Mouse (Mus musculus) left cerebral cortex, adult 2 months (tissue): ENCODE results near the gene Gcnt3. TPM values are rescaled to one million over a fixed set of nuclear protein-coding genes. Genes with fewer than 3 reads are reported as not detected.
A peak's percentile ranks its signal among the peaks of the same experiment; 100 is the strongest.

ENCODE experiments used
- DNase-seq, 2 experiments: peaks; one replicate each; pipeline ENCODE4 v3.0.0; 2021 to 2022; ENCODE audit warnings: low spot score in 2 of 2, mixed read lengths in 1 of 2; ENCODE audit errors: extremely low spot score in 1 of 2
- H3K27ac ChIP-seq: fragments of 200-600 bp; 2 replicates; pipeline ENCODE4 v1.8.1; 2022
- H3K4me3 ChIP-seq: fragments of 200-600 bp; 2 replicates; pipeline ENCODE4 v1.8.1; 2022
- CTCF ChIP-seq: fragments of 200-600 bp; IDR thresholded peaks from 2 replicates; pipeline ENCODE4 v1.8.1; 2022; ENCODE audit warnings: antibody characterized with exemption, mild to moderate bottlenecking, moderate library complexity
- intact Hi-C: fragments of 180-260 bp; cut with DNase I; formaldehyde crosslinking; loops from one replicate; pipeline ENCODE4 v1.15.1; 2025
- long read RNA-seq, 2 experiments: library from polyadenylated mRNA; stranded (forward); transcript quantifications; one replicate each; pipeline ENCODE4 v2.0.0; 2021; ENCODE audit warnings: borderline mapping rate in 2 of 2
- total RNA-seq, 2 experiments: library from RNA; stranded (reverse); gene quantifications; 2 replicates each; pipeline ENCODE4 v1.2.3; 2021

Gene Gcnt3
- not detected for total RNA-seq
- long read RNA-seq, experiment 1, result 0 reads
- long read RNA-seq, experiment 2, result 0 reads

DNA sequence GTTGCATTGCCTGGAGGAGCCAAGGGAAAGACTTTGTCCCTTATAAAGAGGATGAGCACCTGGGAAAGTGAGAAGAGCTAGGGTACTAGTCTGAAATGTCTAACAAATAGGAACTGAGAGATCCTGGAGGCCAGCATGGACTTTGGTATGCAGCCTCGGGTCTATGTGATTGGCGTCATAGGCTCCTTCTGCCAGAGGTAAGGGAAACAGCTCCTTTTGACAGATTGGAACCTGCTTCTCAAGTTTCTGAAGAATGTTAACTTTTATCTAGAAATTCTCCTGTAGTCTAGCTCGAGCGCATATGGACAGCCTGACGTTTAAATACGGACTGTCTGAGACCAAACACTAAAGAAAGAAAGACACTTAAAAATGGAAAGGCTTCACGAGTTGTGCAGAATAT, at the start of gene Gcnt3:
Gene Gcnt3 (minus strand): TSS at position 101 of the 400 bp plus-strand sequence.
- no peak within 1 kb of the TSS for H3K27ac ChIP-seq
- no peak for DNase-seq
- no peak for TF ChIP-seq CTCF
- intact Hi-C loops, result no loop called here
- H3K4me3 ChIP-seq, result no peak within 1 kb of the TSS

DNA sequence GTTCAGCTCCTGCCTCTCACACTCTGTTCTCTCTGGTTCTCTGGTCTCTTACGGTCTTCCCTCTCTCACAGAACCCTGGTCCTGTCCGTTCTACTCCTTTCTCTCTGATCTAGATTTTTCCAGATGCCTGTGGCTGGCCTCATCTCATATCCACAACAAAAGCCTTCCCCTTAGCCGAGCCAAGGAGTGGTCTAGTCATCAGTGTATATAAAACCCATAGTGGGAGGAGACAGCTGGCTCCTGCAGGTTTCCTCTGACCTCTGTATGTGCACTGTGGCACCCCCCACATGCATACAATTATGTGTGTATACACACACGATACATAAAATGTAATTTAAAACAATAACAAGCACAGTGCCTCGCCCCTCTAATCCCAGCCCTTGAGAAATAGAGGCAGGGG, 49.5 kb upstream of the Gcnt3 start:
- Histone ChIP-seq H3K4me3 (no peak overlapping the region), H3K27ac (no peak overlapping the region)
- no peak for TF ChIP-seq CTCF
- no peak for DNase-seq
- intact Hi-C loops, result loop anchor here (10.0 kb wide), 1 partner anchor 417 kb away; the partner anchor contains the start of gene Rnf111

DNA sequence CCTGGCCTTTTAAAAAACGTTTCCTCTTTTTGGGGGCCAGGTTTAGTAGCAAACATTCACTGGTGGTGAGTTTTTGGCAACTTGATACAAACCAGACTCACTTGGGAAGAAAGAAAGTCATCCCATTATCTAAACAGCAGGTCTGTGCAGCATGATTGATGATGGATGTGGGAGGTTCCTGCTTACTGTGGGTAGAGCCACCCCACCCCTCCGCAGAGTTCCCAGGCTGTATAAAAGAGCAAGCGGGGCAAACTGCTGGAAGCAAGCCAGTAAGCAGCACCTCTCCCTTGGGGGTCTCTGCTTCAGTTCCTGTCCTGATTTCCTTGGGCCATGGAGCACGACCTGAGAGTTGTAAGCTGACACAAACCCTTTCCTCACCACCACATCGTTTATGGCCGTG, 48.2 kb upstream of the Gcnt3 start:
- TF ChIP-seq CTCF, result no peak
- intact Hi-C loops, result loop anchor here (10.0 kb wide), 1 partner anchor 419 kb away; the partner anchor contains the start of gene Rnf111
- no peak overlapping the region for H3K27ac ChIP-seq
- no peak overlapping the region for H3K4me3 ChIP-seq
- no peak for DNase-seq

DNA sequence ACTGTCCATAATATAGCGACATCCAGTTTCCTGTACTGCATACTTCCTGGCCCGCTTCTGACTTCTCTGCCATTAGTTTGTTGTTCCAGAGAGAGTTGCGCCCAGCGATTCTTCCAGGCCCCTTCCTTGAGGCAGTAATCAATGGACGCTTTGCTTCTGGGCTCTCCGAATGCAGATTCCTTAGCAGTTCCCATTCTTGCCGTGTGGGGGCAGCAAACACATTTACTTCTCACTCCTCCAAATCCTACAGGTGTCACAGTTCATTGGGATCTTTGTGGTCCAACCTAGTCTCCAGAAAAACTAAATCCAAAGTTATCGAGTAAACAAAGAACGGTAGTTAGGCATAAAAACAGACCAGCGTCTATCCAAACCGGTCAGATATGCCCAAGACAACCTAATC, 46.2 kb upstream of the Gcnt3 start:
- Histone ChIP-seq H3K27ac (no peak overlapping the region), H3K4me3 (no peak overlapping the region)
- TF ChIP-seq CTCF, result peak; percentile 84
- intact Hi-C loops, result loop anchor here (5.0 to 10.0 kb wide), 2 partner anchors 67 to 421 kb away; partner anchors contain the start of gene Rnf111
- DNase-seq, result peak; percentile 63 to 76

- intact Hi-C loops, result loop anchor here (5.0 to 10.0 kb wide), 2 partner anchors 65 to 422 kb away; partner anchors contain the start of gene Rnf111
- no peak for TF ChIP-seq CTCF
- H3K4me3 ChIP-seq, result no peak overlapping the region
- no peak overlapping the region for H3K27ac ChIP-seq
- DNase-seq, result no peak
Observed at GRCm38 (mm10) chr9:70082357-70083204, 44.7 kb upstream of the Gcnt3 start.

GRCm38 (mm10) chr9:70081767-70082166, 43.9 kb upstream of the Gcnt3 start:
- no peak for DNase-seq
- TF ChIP-seq CTCF, result no peak
- intact Hi-C loops, result loop anchor here (5.0 to 10.0 kb wide), 2 partner anchors 64 to 423 kb away; partner anchors contain the start of gene Rnf111
- H3K27ac ChIP-seq, result no peak overlapping the region
- no peak overlapping the region for H3K4me3 ChIP-seq

DNA sequence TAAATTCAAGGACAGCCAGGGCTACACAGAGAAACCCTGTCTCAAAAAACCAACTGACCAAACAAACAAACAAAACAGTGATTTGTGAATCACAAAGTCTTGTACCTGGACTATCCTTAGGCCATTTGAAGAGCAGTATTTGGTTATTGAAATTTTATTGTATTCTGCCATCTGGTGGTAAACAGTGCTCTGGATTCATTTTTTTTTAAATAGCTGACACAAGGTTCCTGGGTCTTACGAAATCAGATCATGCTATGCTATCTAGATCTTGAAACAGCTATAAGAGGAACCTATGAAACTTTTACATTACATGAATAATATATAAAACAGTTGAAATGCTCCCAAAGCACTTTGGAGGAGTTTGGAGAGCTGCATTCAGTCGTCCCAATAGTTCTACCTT, 43.1 kb upstream of the Gcnt3 start:
- no peak overlapping the region for H3K4me3 ChIP-seq
- intact Hi-C loops, result loop anchor here (5.0 to 10.0 kb wide), 2 partner anchors 64 to 424 kb away; partner anchors contain the start of gene Rnf111
- DNase-seq, result no peak
- peak; percentile 43 for TF ChIP-seq CTCF
- H3K27ac ChIP-seq, result no peak overlapping the region

DNA sequence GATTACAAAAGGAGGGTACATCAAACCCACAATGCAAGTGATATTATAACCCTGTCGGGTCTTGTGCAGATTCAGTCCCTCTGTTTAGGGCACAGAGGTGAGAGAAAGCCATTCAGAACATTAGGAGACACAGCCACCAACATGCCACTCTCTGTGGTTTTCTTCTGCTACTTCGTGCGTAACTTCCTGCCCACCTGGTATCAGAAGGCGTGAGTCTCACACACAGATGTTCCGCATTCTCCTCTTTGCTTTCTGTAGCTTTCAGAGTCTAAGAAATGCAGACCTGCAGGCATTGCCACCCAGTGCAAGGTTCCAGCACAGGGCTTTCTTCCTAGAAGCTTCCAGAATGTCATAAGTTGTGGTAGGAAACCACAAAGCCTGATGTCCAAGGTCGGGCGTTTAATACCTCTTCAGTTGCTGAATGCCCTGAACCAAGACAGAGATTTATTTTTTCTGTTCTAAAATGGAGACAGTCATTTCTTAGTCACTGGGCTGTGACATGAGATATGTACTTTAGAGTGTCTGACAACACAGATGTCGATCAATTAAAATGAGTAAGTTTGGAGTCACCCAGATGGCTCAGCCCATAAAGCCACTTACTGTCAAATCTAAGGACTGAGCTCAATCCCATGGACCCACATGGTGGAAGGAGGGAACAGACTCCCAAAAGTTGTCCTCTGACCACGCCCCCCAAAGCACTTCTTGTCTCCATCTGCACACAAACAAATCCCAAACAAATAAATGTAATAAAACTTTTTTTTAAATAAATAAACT, 42.3 kb upstream of the Gcnt3 start:
- no peak for TF ChIP-seq CTCF
- DNase-seq, result no peak
- Histone ChIP-seq H3K27ac (no peak overlapping the region), H3K4me3 (no peak overlapping the region)
- intact Hi-C loops, result loop anchor here (5.0 to 10.0 kb wide), 2 partner anchors 63 to 425 kb away; partner anchors contain the start of gene Rnf111

- no peak overlapping the region for H3K4me3 ChIP-seq
- H3K27ac ChIP-seq, result no peak overlapping the region
- no peak for DNase-seq
- intact Hi-C loops, result no loop called here
- TF ChIP-seq CTCF, result no peak
Observed at GRCm38 (mm10) chr9:70078034-70078433, 40.1 kb upstream of the Gcnt3 start.

GRCm38 (mm10) chr9:70077170-70077569, 39.3 kb upstream of the Gcnt3 start:
- TF ChIP-seq CTCF, result no peak
- no peak for DNase-seq
- intact Hi-C loops, result no loop called here

DNA sequence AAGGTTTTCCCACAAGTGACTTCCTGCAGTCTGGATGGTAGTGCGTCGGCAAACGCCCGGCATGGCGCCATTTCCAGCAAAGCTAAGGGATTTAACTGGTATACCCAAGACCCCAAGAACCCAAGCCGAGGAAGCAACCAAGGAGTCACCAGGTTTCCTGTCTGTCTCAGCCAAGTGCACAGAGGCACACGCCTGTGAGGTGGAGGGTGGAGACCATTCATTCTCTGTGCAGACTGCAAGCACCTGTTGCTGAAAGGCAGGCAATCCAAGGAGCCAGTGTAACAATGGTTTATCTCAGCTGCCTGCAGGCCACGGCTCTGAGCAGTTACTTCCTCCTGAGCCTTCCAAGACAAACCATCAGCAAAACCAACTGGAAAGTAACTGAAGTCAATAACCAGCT, 34.5 kb upstream of the Gcnt3 start:
- Histone ChIP-seq H3K27ac (no peak overlapping the region), H3K4me3 (no peak overlapping the region)
- no peak for TF ChIP-seq CTCF
- DNase-seq, result no peak
- intact Hi-C loops, result loop anchor here (5.0 kb wide), 1 partner anchor 45 kb away; no protein-coding TSS in a partner anchor

More at GRCm38 (mm10) chr9:70077170-70077569, 39.3 kb upstream of the Gcnt3 start:
- Histone ChIP-seq H3K4me3 (no peak overlapping the region), H3K27ac (no peak overlapping the region)

- DNase-seq, result no peak
- H3K27ac ChIP-seq, result no peak overlapping the region
- intact Hi-C loops, result loop anchor here (5.0 kb wide), 1 partner anchor 43 kb away; no protein-coding TSS in a partner anchor
- TF ChIP-seq CTCF, result no peak
- H3K4me3 ChIP-seq, result no peak overlapping the region
Observed at GRCm38 (mm10) chr9:70069961-70070435, 32.1 kb upstream of the Gcnt3 start.
